Mouse (Mus musculus): Measurements from ENCODE around the gene Igsf23. TPM values are rescaled to one million over a fixed set of nuclear protein-coding genes. Genes with fewer than 3 reads are reported as not detected.

Igsf23 gene
- polyA plus RNA-seq, 1 experiment = 2.1 TPM

- H3K4me3 ChIP-seq (ENCODE audit: low read depth, low read length) = no peak overlapping the region
- no peaks in the 10 kb centered on the region for H3K36me3 ChIP-seq (ENCODE audit: control insufficient read depth, insufficient read depth, low read length, poor library complexity, severe bottlenecking)
- peak; percentile 2 for TF ChIP-seq CTCF (IDR thresholded peaks at IDR 0.05; ENCODE audit: low read depth, low read length)
- no peak for TF ChIP-seq POLR2A (IDR thresholded peaks at IDR 0.05; ENCODE audit: insufficient read depth, low read length)
- no peak overlapping the region for H3K9ac ChIP-seq (ENCODE audit: low read depth, poor library complexity, severe bottlenecking)
- no peak overlapping the region for H3K27ac ChIP-seq (ENCODE audit: insufficient read depth, low read length)
- H3K27me3 ChIP-seq (ENCODE audit: control insufficient read depth, insufficient read depth, low read length, poor library complexity, severe bottlenecking) = no peaks in the 10 kb centered on the region
- H3K4me1 ChIP-seq (ENCODE audit: control insufficient read depth, insufficient read depth, low read length) = no peaks in the 10 kb centered on the region
- H3K9me3 ChIP-seq (replicated peaks; ENCODE audit: control insufficient read depth, insufficient read depth, low read length, poor library complexity, severe bottlenecking) = no peaks in the 10 kb centered on the region
Measured at GRCm38 (mm10) chr7:19969106-19969505, 18.6 kb upstream of the Igsf23 start.

GRCm38 (mm10) chr7:19964985-19965579, 14.5 kb upstream of the Igsf23 start, which contains the start of gene Ceacam20:
Gene Ceacam20 (plus strand): TSS chr7:19965412.
- H3K36me3 ChIP-seq (ENCODE audit: control insufficient read depth, insufficient read depth, low read length, poor library complexity, severe bottlenecking) = no peaks in the 10 kb centered on the region
- no peak within 1 kb of the TSS for H3K9ac ChIP-seq (ENCODE audit: low read depth, poor library complexity, severe bottlenecking)
- H3K27me3 ChIP-seq (ENCODE audit: control insufficient read depth, insufficient read depth, low read length, poor library complexity, severe bottlenecking) = no peaks in the 10 kb centered on the region
- no peaks in the 10 kb centered on the region for H3K9me3 ChIP-seq (replicated peaks; ENCODE audit: control insufficient read depth, insufficient read depth, low read length, poor library complexity, severe bottlenecking)
- TF ChIP-seq POLR2A (IDR thresholded peaks at IDR 0.05; ENCODE audit: insufficient read depth, low read length) = no peak
- TF ChIP-seq CTCF (IDR thresholded peaks at IDR 0.05; ENCODE audit: low read depth, low read length) = no peak
- no peak for TF ChIP-seq EP300 (IDR thresholded peaks at IDR 0.05; ENCODE audit: insufficient read depth, low read depth, low read length)
- H3K4me3 ChIP-seq (ENCODE audit: low read depth, low read length) = no peak within 1 kb of the TSS
- H3K4me1 ChIP-seq (ENCODE audit: control insufficient read depth, insufficient read depth, low read length) = no peaks in the 10 kb centered on the region
- H3K27ac ChIP-seq (ENCODE audit: insufficient read depth, low read length) = no peak within 1 kb of the TSS

- Histone ChIP-seq H3K4me1 (ENCODE audit: control insufficient read depth, insufficient read depth, low read length) (no peaks in the 10 kb centered on the region), H3K27ac (ENCODE audit: insufficient read depth, low read length) (no peak overlapping the region), H3K9ac (ENCODE audit: low read depth, poor library complexity, severe bottlenecking) (no peak overlapping the region), H3K27me3 (ENCODE audit: control insufficient read depth, insufficient read depth, low read length, poor library complexity, severe bottlenecking) (no peaks in the 10 kb centered on the region), H3K9me3 (replicated peaks; ENCODE audit: control insufficient read depth, insufficient read depth, low read length, poor library complexity, severe bottlenecking) (no peaks in the 10 kb centered on the region), H3K4me3 (ENCODE audit: low read depth, low read length) (no peak overlapping the region), H3K36me3 (ENCODE audit: control insufficient read depth, insufficient read depth, low read length, poor library complexity, severe bottlenecking) (no peaks in the 10 kb centered on the region)
- TF ChIP-seq CTCF (IDR thresholded peaks at IDR 0.05; ENCODE audit: low read depth, low read length) (no peak), POLR2A (IDR thresholded peaks at IDR 0.05; ENCODE audit: insufficient read depth, low read length) (no peak), EP300 (IDR thresholded peaks at IDR 0.05; ENCODE audit: insufficient read depth, low read depth, low read length) (no peak)
Measured at GRCm38 (mm10) chr7:19962423-19962822, 11.9 kb upstream of the Igsf23 start.

GRCm38 (mm10) chr7:19956341-19956781, 5.8 kb upstream of the Igsf23 start:
- Histone ChIP-seq H3K27me3 (ENCODE audit: control insufficient read depth, insufficient read depth, low read length, poor library complexity, severe bottlenecking) (no peaks in the 10 kb centered on the region), H3K9me3 (replicated peaks; ENCODE audit: control insufficient read depth, insufficient read depth, low read length, poor library complexity, severe bottlenecking) (no peaks in the 10 kb centered on the region), H3K4me1 (ENCODE audit: control insufficient read depth, insufficient read depth, low read length) (no peaks in the 10 kb centered on the region), H3K4me3 (ENCODE audit: low read depth, low read length) (no peak overlapping the region), H3K9ac (ENCODE audit: low read depth, poor library complexity, severe bottlenecking) (no peak overlapping the region), H3K36me3 (ENCODE audit: control insufficient read depth, insufficient read depth, low read length, poor library complexity, severe bottlenecking) (no peaks in the 10 kb centered on the region), H3K27ac (ENCODE audit: insufficient read depth, low read length) (no peak overlapping the region)
- TF ChIP-seq CTCF (IDR thresholded peaks at IDR 0.05; ENCODE audit: low read depth, low read length) (peak; percentile 86), POLR2A (IDR thresholded peaks at IDR 0.05; ENCODE audit: insufficient read depth, low read length) (no peak)

- no peak for TF ChIP-seq EP300 (IDR thresholded peaks at IDR 0.05; ENCODE audit: insufficient read depth, low read depth, low read length)
- no peak for TF ChIP-seq CTCF (IDR thresholded peaks at IDR 0.05; ENCODE audit: low read depth, low read length)
- no peak for TF ChIP-seq POLR2A (IDR thresholded peaks at IDR 0.05; ENCODE audit: insufficient read depth, low read length)
- Histone ChIP-seq H3K9ac (ENCODE audit: low read depth, poor library complexity, severe bottlenecking) (no peak overlapping the region), H3K9me3 (replicated peaks; ENCODE audit: control insufficient read depth, insufficient read depth, low read length, poor library complexity, severe bottlenecking) (no peaks in the 10 kb centered on the region), H3K27ac (ENCODE audit: insufficient read depth, low read length) (no peak overlapping the region), H3K36me3 (ENCODE audit: control insufficient read depth, insufficient read depth, low read length, poor library complexity, severe bottlenecking) (no peaks in the 10 kb centered on the region), H3K4me1 (ENCODE audit: control insufficient read depth, insufficient read depth, low read length) (no peaks in the 10 kb centered on the region), H3K27me3 (ENCODE audit: control insufficient read depth, insufficient read depth, low read length, poor library complexity, severe bottlenecking) (no peaks in the 10 kb centered on the region), H3K4me3 (ENCODE audit: low read depth, low read length) (no peak overlapping the region)
Measured at GRCm38 (mm10) chr7:19955861-19956260, 5.3 kb upstream of the Igsf23 start.

GRCm38 (mm10) chr7:19953054-19953453, 2.5 kb upstream of the Igsf23 start:
- Histone ChIP-seq H3K9ac (ENCODE audit: low read depth, poor library complexity, severe bottlenecking) (no peak overlapping the region), H3K9me3 (replicated peaks; ENCODE audit: control insufficient read depth, insufficient read depth, low read length, poor library complexity, severe bottlenecking) (no peaks in the 10 kb centered on the region), H3K27ac (ENCODE audit: insufficient read depth, low read length) (0 out of 2 replicates have a peak overlapping the region, but pooled peaks have one; percentile 9), H3K4me1 (ENCODE audit: control insufficient read depth, insufficient read depth, low read length) (peaks cover 5% of the 10 kb centered on the region), H3K27me3 (ENCODE audit: control insufficient read depth, insufficient read depth, low read length, poor library complexity, severe bottlenecking) (no peaks in the 10 kb centered on the region), H3K36me3 (ENCODE audit: control insufficient read depth, insufficient read depth, low read length, poor library complexity, severe bottlenecking) (no peaks in the 10 kb centered on the region), H3K4me3 (ENCODE audit: low read depth, low read length) (no peak overlapping the region)
- TF ChIP-seq CTCF (IDR thresholded peaks at IDR 0.05; ENCODE audit: low read depth, low read length) = no peak
- peak; percentile 41; the same call in 1 of the 2 replicates for TF ChIP-seq EP300 (IDR thresholded peaks at IDR 0.05; ENCODE audit: insufficient read depth, low read depth, low read length)
- TF ChIP-seq POLR2A (IDR thresholded peaks at IDR 0.05; ENCODE audit: insufficient read depth, low read length) = no peak
